Mouse (Mus musculus): ENCODE results near the gene Olfr117. TPM values are rescaled to one million over a fixed set of nuclear protein-coding genes. Genes with fewer than 3 reads are reported as not detected.
"Not testable (repeated sequence)": the region's sequence is repeated elsewhere in the genome, so short reads cannot be mapped to it uniquely, and the experiment has no call there.

Olfr117 gene
- polyA plus RNA-seq (2012; rRNA removed), result not detected in 2 replicates
- polyA plus RNA-seq (2014; fragmentation: Nextera tagmentation; extraction: Ambion mirVana), result not detected in 2 replicates

DNA sequence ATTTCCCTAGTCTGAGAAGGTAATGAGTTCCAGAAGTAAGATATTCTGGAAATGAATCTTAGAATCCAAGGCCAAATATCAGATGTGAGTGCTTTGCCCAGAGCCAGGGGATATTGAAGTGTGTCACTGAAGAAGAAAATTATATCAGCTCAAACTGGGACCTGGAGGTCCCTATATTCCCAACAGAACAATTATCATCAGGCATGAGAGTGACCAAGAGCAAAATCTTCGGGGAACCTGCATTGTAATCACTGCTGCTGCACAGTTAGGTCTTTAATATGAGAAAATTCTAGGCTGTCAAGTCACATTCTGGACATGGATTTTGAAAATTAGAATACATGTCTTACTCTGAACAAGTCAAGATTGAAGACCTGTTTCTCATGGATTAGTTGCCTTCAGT lies at the start of gene Olfr117:
Gene Olfr117, minus strand, starts transcription at position 101 of the 400 bp plus-strand sequence.
- ATAC-seq (ENCODE audit: insufficient read depth), result no peak
- H3K27me3 ChIP-seq (ENCODE audit: control insufficient read depth, insufficient read depth, low read length), result no peaks in the 10 kb centered on the region
- no peaks in the 10 kb centered on the region for H3K9me3 ChIP-seq (ENCODE audit: control insufficient read depth, low read length)
- TF ChIP-seq EP300 (IDR thresholded peaks at IDR 0.05; ENCODE audit: low read depth) (no peak), CTCF (IDR thresholded peaks at IDR 0.05; ENCODE audit: low read depth) (no peak)
- H3K4me1 ChIP-seq (replicated peaks; ENCODE audit: control insufficient read depth in 2 of 2, insufficient read depth in 2 of 2, low read length in 1 of 2), result no peaks in the 10 kb centered on the region
- H3K4me2 ChIP-seq (ENCODE audit: low read depth), result no peak within 1 kb of the TSS
- no peak for DNase-seq (ENCODE audit: low read depth in 3 of 3, low spot score in 3 of 3)
- no peak within 1 kb of the TSS for H3K4me3 ChIP-seq (ENCODE audit: insufficient read depth in 1 of 2, low read depth in 2 of 2, low read length in 2 of 2)
- WGBS (ENCODE audit: insufficient replicate concordance), result 27% methylated on average over 1 of the region's 1 CpGs
- no peak within 1 kb of the TSS for H3K27ac ChIP-seq
- H3K36me3 ChIP-seq (replicated peaks; ENCODE audit: control insufficient read depth, insufficient read depth, low read depth), result no peaks in the 10 kb centered on the region
- H3K9ac ChIP-seq (replicated peaks), result no peak within 1 kb of the TSS

GRCm38 (mm10) chr17:37696264-37696663 lies 32.7 kb upstream of the Olfr117 start, which contains the start of gene Olfr119:
Gene Olfr119, plus strand, starts transcription at chr17:37696564.
- H3K27ac ChIP-seq; ATAC-seq (ENCODE audit: insufficient read depth); H3K4me2 ChIP-seq (ENCODE audit: low read depth); H3K9me3 ChIP-seq (ENCODE audit: control insufficient read depth, low read length); H3K4me1 ChIP-seq (replicated peaks; ENCODE audit: control insufficient read depth in 2 of 2, insufficient read depth in 2 of 2, low read length in 1 of 2); DNase-seq (ENCODE audit: low read depth in 3 of 3, low spot score in 3 of 3); H3K4me3 ChIP-seq (ENCODE audit: insufficient read depth in 1 of 2, low read depth in 2 of 2, low read length in 2 of 2); H3K27me3 ChIP-seq (ENCODE audit: control insufficient read depth, insufficient read depth, low read length); H3K9ac ChIP-seq (replicated peaks); H3K36me3 ChIP-seq (replicated peaks; ENCODE audit: control insufficient read depth, insufficient read depth, low read depth): not testable (repeated sequence)
- 35% methylated on average over 1 of the region's 1 CpGs for WGBS (ENCODE audit: insufficient replicate concordance)

GRCm38 (mm10) chr17:37666688-37667087 lies 3.1 kb upstream of the Olfr117 start, which contains the start of gene Olfr118:
Gene Olfr118, plus strand, starts transcription at chr17:37666988.
- WGBS (ENCODE audit: insufficient replicate concordance), result 29% methylated on average over 2 of the region's 2 CpGs
- ATAC-seq (ENCODE audit: insufficient read depth) (no peak), DNase-seq (ENCODE audit: low read depth in 3 of 3, low spot score in 3 of 3) (no peak)
- Histone ChIP-seq H3K4me2 (ENCODE audit: low read depth) (no peak within 1 kb of the TSS), H3K36me3 (replicated peaks; ENCODE audit: control insufficient read depth, insufficient read depth, low read depth) (no peaks in the 10 kb centered on the region), H3K27me3 (ENCODE audit: control insufficient read depth, insufficient read depth, low read length) (no peaks in the 10 kb centered on the region), H3K9me3 (ENCODE audit: control insufficient read depth, low read length) (no peaks in the 10 kb centered on the region), H3K27ac (no peak within 1 kb of the TSS), H3K9ac (replicated peaks) (no peak within 1 kb of the TSS), H3K4me1 (replicated peaks; ENCODE audit: control insufficient read depth in 2 of 2, insufficient read depth in 2 of 2, low read length in 1 of 2) (no peaks in the 10 kb centered on the region), H3K4me3 (ENCODE audit: insufficient read depth in 1 of 2, low read depth in 2 of 2, low read length in 2 of 2) (no peak within 1 kb of the TSS)
- TF ChIP-seq CTCF (IDR thresholded peaks at IDR 0.05; ENCODE audit: low read depth), result no peak
- TF ChIP-seq EP300 (IDR thresholded peaks at IDR 0.05; ENCODE audit: low read depth), result no peak

DNA sequence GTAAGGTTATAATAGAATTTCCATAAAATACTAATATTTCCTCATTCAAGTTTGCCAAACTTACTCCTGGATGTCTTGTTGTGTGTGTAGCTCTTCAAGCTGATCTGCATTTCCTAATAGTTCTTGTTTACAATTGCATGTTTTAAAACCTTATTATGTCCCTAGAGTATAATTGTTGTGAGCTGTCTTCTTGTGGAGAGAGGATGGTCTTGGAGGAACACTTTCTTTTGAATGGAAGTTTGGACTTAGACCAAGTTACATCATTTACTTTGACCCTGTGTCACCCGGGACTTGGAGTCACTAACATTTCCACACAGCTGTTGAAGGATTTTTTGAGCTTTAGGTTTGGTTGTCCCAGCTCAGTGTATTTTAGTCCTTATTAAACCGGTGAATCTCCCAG lies 36.6 kb downstream of the Olfr117 start, which contains the start of the genes Olfr115 and Olfr116:
Gene Olfr115, minus strand, starts transcription at position 101 of the 400 bp plus-strand sequence.
Gene Olfr116, minus strand, starts transcription at position 191 of the 400 bp plus-strand sequence.
- 57% methylated on average over 2 of the region's 2 CpGs for WGBS (ENCODE audit: insufficient replicate concordance)
- H3K4me2 ChIP-seq (ENCODE audit: low read depth), result no peak within 1 kb of the TSS
- no peak for ATAC-seq (ENCODE audit: insufficient read depth)

More for the DNA sequence above, 36.6 kb downstream of the Olfr117 start, which contains the start of the genes Olfr115 and Olfr116:
- Histone ChIP-seq H3K4me1 (replicated peaks; ENCODE audit: control insufficient read depth in 2 of 2, insufficient read depth in 2 of 2, low read length in 1 of 2) (no peaks in the 10 kb centered on the region), H3K9ac (replicated peaks) (no peak within 1 kb of the TSS), H3K36me3 (replicated peaks; ENCODE audit: control insufficient read depth, insufficient read depth, low read depth) (no peaks in the 10 kb centered on the region), H3K9me3 (ENCODE audit: control insufficient read depth, low read length) (no peaks in the 10 kb centered on the region), H3K27me3 (ENCODE audit: control insufficient read depth, insufficient read depth, low read length) (no peaks in the 10 kb centered on the region), H3K4me3 (ENCODE audit: insufficient read depth in 1 of 2, low read depth in 2 of 2, low read length in 2 of 2) (no peak within 1 kb of the TSS), H3K27ac (no peak within 1 kb of the TSS)
- TF ChIP-seq CTCF (IDR thresholded peaks at IDR 0.05; ENCODE audit: low read depth) (no peak), EP300 (IDR thresholded peaks at IDR 0.05; ENCODE audit: low read depth) (no peak)
- DNase-seq (ENCODE audit: low read depth in 3 of 3, low spot score in 3 of 3), result no peak

Other genes starting within 250 kb of the Olfr117 start
- gene Olfr108, start 218.3 kb downstream of the Olfr117 start, polyA plus RNA-seq (2012; rRNA removed), result not detected in 2 replicates
- not detected in 2 replicates for gene Olfr108, start 218.3 kb downstream of the Olfr117 start, polyA plus RNA-seq (2014; fragmentation: Nextera tagmentation; extraction: Ambion mirVana)
- not detected in 2 replicates for gene Olfr109, start 204.9 kb downstream of the Olfr117 start, polyA plus RNA-seq (2012; rRNA removed)
- gene Olfr109, start 204.9 kb downstream of the Olfr117 start, polyA plus RNA-seq (2014; fragmentation: Nextera tagmentation; extraction: Ambion mirVana), result not detected in 2 replicates
- gene H2-M2, start 180.2 kb downstream of the Olfr117 start, polyA plus RNA-seq (2012; rRNA removed), result not detected in 2 replicates
- not detected in 2 replicates for gene H2-M2, start 180.2 kb downstream of the Olfr117 start, polyA plus RNA-seq (2014; fragmentation: Nextera tagmentation; extraction: Ambion mirVana)
- gene Olfr110, start 171.3 kb downstream of the Olfr117 start, polyA plus RNA-seq (2012; rRNA removed), result 0.02 TPM in 1 of 2 replicates, not detected in the other
- not detected in 2 replicates for gene Olfr110, start 171.3 kb downstream of the Olfr117 start, polyA plus RNA-seq (2014; fragmentation: Nextera tagmentation; extraction: Ambion mirVana)
- gene Olfr111, start 155.8 kb downstream of the Olfr117 start, polyA plus RNA-seq (2012; rRNA removed), result 0.03 and 0.04 TPM in 2 replicates
- gene Olfr111, start 155.8 kb downstream of the Olfr117 start, polyA plus RNA-seq (2014; fragmentation: Nextera tagmentation; extraction: Ambion mirVana), result 0.13 TPM in 1 of 2 replicates, not detected in the other
- not detected in 2 replicates for gene Olfr112, start 94.3 kb downstream of the Olfr117 start, polyA plus RNA-seq (2012; rRNA removed)
- not detected in 2 replicates for gene Olfr112, start 94.3 kb downstream of the Olfr117 start, polyA plus RNA-seq (2014; fragmentation: Nextera tagmentation; extraction: Ambion mirVana)
- gene Olfr113, start 86.1 kb downstream of the Olfr117 start, polyA plus RNA-seq (2012; rRNA removed), result not detected in 2 replicates
- not detected in 2 replicates for gene Olfr113, start 86.1 kb downstream of the Olfr117 start, polyA plus RNA-seq (2014; fragmentation: Nextera tagmentation; extraction: Ambion mirVana)
- not detected in 2 replicates for gene Olfr114, start 71.0 kb downstream of the Olfr117 start, polyA plus RNA-seq (2012; rRNA removed)
- not detected in 2 replicates for gene Olfr114, start 71.0 kb downstream of the Olfr117 start, polyA plus RNA-seq (2014; fragmentation: Nextera tagmentation; extraction: Ambion mirVana)
- gene Olfr115, start 36.7 kb downstream of the Olfr117 start, polyA plus RNA-seq (2012; rRNA removed), result not detected in 2 replicates
- gene Olfr115, start 36.7 kb downstream of the Olfr117 start, polyA plus RNA-seq (2014; fragmentation: Nextera tagmentation; extraction: Ambion mirVana), result not detected in 2 replicates
- not detected in 2 replicates for gene Olfr116, start 36.6 kb downstream of the Olfr117 start, polyA plus RNA-seq (2012; rRNA removed)
- not detected in 2 replicates for gene Olfr116, start 36.6 kb downstream of the Olfr117 start, polyA plus RNA-seq (2014; fragmentation: Nextera tagmentation; extraction: Ambion mirVana)
- not detected in 2 replicates for gene Olfr118, start 3.2 kb upstream of the Olfr117 start, polyA plus RNA-seq (2012; rRNA removed)
- not detected in 2 replicates for gene Olfr118, start 3.2 kb upstream of the Olfr117 start, polyA plus RNA-seq (2014; fragmentation: Nextera tagmentation; extraction: Ambion mirVana)
- gene Olfr119, start 32.8 kb upstream of the Olfr117 start, polyA plus RNA-seq (2012; rRNA removed), result not detected in 2 replicates
- gene Olfr119, start 32.8 kb upstream of the Olfr117 start, polyA plus RNA-seq (2014; fragmentation: Nextera tagmentation; extraction: Ambion mirVana), result not detected in 2 replicates
- gene Olfr120, start 58.0 kb upstream of the Olfr117 start, polyA plus RNA-seq (2012; rRNA removed), result not detected in 2 replicates
- gene Olfr120, start 58.0 kb upstream of the Olfr117 start, polyA plus RNA-seq (2014; fragmentation: Nextera tagmentation; extraction: Ambion mirVana), result not detected in 2 replicates
- not detected in 2 replicates for gene Olfr121, start 85.1 kb upstream of the Olfr117 start, polyA plus RNA-seq (2012; rRNA removed)
- not detected in 2 replicates for gene Olfr121, start 85.1 kb upstream of the Olfr117 start, polyA plus RNA-seq (2014; fragmentation: Nextera tagmentation; extraction: Ambion mirVana)
- gene Olfr122, start 104.8 kb upstream of the Olfr117 start, polyA plus RNA-seq (2012; rRNA removed), result not detected in 2 replicates
- not detected in 2 replicates for gene Olfr122, start 104.8 kb upstream of the Olfr117 start, polyA plus RNA-seq (2014; fragmentation: Nextera tagmentation; extraction: Ambion mirVana)
- gene Olfr123, start 129.7 kb upstream of the Olfr117 start, polyA plus RNA-seq (2012; rRNA removed), result not detected in 2 replicates
- gene Olfr123, start 129.7 kb upstream of the Olfr117 start, polyA plus RNA-seq (2014; fragmentation: Nextera tagmentation; extraction: Ambion mirVana), result not detected in 2 replicates
- gene Olfr124, start 136.1 kb upstream of the Olfr117 start, polyA plus RNA-seq (2012; rRNA removed), result not detected in 2 replicates
- not detected in 2 replicates for gene Olfr124, start 136.1 kb upstream of the Olfr117 start, polyA plus RNA-seq (2014; fragmentation: Nextera tagmentation; extraction: Ambion mirVana)
- not detected in 2 replicates for gene Olfr125, start 169.2 kb upstream of the Olfr117 start, polyA plus RNA-seq (2012; rRNA removed)
- gene Olfr125, start 169.2 kb upstream of the Olfr117 start, polyA plus RNA-seq (2014; fragmentation: Nextera tagmentation; extraction: Ambion mirVana), result not detected in 2 replicates
- not detected in 2 replicates for gene Olfr126, start 183.7 kb upstream of the Olfr117 start, polyA plus RNA-seq (2012; rRNA removed)
- gene Olfr126, start 183.7 kb upstream of the Olfr117 start, polyA plus RNA-seq (2014; fragmentation: Nextera tagmentation; extraction: Ambion mirVana), result not detected in 2 replicates
- gene Olfr127, start 236.7 kb upstream of the Olfr117 start, polyA plus RNA-seq (2012; rRNA removed), result not detected in 2 replicates
- gene Olfr127, start 236.7 kb upstream of the Olfr117 start, polyA plus RNA-seq (2014; fragmentation: Nextera tagmentation; extraction: Ambion mirVana), result not detected in 2 replicates

Data from liver, embryonic 14.5 days (tissue).